Mouse (Mus musculus) thymus, postnatal 14 days (tissue): ENCODE measurements around the gene Zfp36.

ENCODE experiments used
- DNase-seq: peaks from one replicate; pipeline ENCODE4 v3.0.0; 2021

Zfp36 gene

GRCm38 (mm10) chr7:28367663-28368275, 12.3 kb downstream of the Zfp36 start:
- DNase-seq: no peak

GRCm38 (mm10) chr7:28362441-28363060, 17.5 kb downstream of the Zfp36 start:
- DNase-seq: no peak

- DNase-seq: no peak
Observed at GRCm38 (mm10) chr7:28361647-28362341, 18.3 kb downstream of the Zfp36 start.

GRCm38 (mm10) chr7:28360291-28360690, 19.8 kb downstream of the Zfp36 start:
- DNase-seq: no peak

GRCm38 (mm10) chr7:28359854-28360253, 20.2 kb downstream of the Zfp36 start:
- no peak for DNase-seq

GRCm38 (mm10) chr7:28358431-28358830, 21.6 kb downstream of the Zfp36 start:
- no peak for DNase-seq

- DNase-seq: no peak
Observed at GRCm38 (mm10) chr7:28357984-28358383, 22.1 kb downstream of the Zfp36 start.

- no peak for DNase-seq
Observed at GRCm38 (mm10) chr7:28356981-28357380, 23.1 kb downstream of the Zfp36 start.

- DNase-seq: peak; percentile 72
Observed at GRCm38 (mm10) chr7:28355221-28355620, 24.8 kb downstream of the Zfp36 start.

- DNase-seq: no peak
Observed at GRCm38 (mm10) chr7:28354596-28354995, 25.5 kb downstream of the Zfp36 start.

GRCm38 (mm10) chr7:28354113-28354581, 25.9 kb downstream of the Zfp36 start:
- no peak for DNase-seq

- peak; percentile 48 for DNase-seq
Observed at GRCm38 (mm10) chr7:28353267-28353666, 26.8 kb downstream of the Zfp36 start.

GRCm38 (mm10) chr7:28351676-28352191, 28.3 kb downstream of the Zfp36 start:
- no peak for DNase-seq

- peak; percentile 99 for DNase-seq
Observed at GRCm38 (mm10) chr7:28350155-28350883, 29.7 kb downstream of the Zfp36 start, which contains the start of gene Rps16. Gene Rps16, plus strand, starts transcription at chr7:28350652.

GRCm38 (mm10) chr7:28348601-28349000, 31.5 kb downstream of the Zfp36 start:
- DNase-seq: no peak

- DNase-seq: no peak
Observed at GRCm38 (mm10) chr7:28347746-28348145, 32.3 kb downstream of the Zfp36 start.

- peak; percentile 73 for DNase-seq
Observed at GRCm38 (mm10) chr7:28344637-28345036, 35.4 kb downstream of the Zfp36 start.

- no peak for DNase-seq
Observed at GRCm38 (mm10) chr7:28341381-28341780, 38.7 kb downstream of the Zfp36 start.

GRCm38 (mm10) chr7:28339213-28339917, 40.7 kb downstream of the Zfp36 start:
- peak; percentile 61 for DNase-seq

- peak; percentile 98 for DNase-seq
Observed at GRCm38 (mm10) chr7:28338108-28338998, 41.7 kb downstream of the Zfp36 start, which contains the start of gene Supt5. Gene Supt5, minus strand, starts transcription at chr7:28338746.

- DNase-seq: no peak
Observed at GRCm38 (mm10) chr7:28335471-28335870, 44.6 kb downstream of the Zfp36 start.
